Mouse (Mus musculus): ENCODE results near the gene Dock9. TPM values are rescaled to one million over a fixed set of nuclear protein-coding genes. Genes with fewer than 3 reads are reported as not detected.

The Dock9 gene
- polyA plus RNA-seq, 1 experiment from 2014 or later, result 7.3 TPM

DNA sequence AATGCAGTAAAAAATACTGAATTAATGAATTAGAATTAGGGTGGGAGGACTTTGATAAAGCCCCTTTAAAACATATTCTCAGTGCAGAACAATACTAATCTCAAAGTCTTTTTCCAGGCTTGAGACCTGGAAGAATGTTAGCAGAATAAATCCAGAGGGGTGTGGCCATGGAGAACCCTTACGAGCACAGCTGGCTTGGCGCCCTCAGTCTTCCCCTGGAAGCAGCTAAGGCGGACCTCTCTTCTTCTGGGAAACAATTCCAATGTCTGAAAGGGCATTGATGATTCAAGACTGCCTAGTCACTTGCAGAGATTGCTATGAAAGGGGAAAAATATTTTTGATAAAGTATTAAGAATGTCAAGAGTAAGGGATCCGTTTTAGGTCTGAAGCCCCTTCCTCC is 9.2 kb upstream of the Dock9 start:
- Histone ChIP-seq H3K4me2 (no peak overlapping the region), H3K36me3 (no peaks in the 10 kb centered on the region), H3K9ac (no peak overlapping the region), H3K4me3 (no peak overlapping the region), H3K27ac (no peak overlapping the region), H3K9me3 (peaks cover 8% of the 10 kb centered on the region; the same call in 1 of the 2 replicates), H3K4me1 (replicated peaks) (no peaks in the 10 kb centered on the region), H3K27me3 (no peaks in the 10 kb centered on the region)
- 76% methylated on average over 4 of the region's 4 CpGs for WGBS
- no peak for ATAC-seq (ENCODE audit: low FRiP score)

GRCm38 (mm10) chr14:121806316-121806715 is 8.7 kb upstream of the Dock9 start:
- no peak overlapping the region for H3K27ac ChIP-seq
- WGBS, result 79% methylated on average over 3 of the region's 3 CpGs
- no peak overlapping the region for H3K4me2 ChIP-seq
- H3K4me3 ChIP-seq, result no peak overlapping the region
- no peaks in the 10 kb centered on the region for H3K4me1 ChIP-seq (replicated peaks)
- H3K9me3 ChIP-seq, result peaks cover 8% of the 10 kb centered on the region; the same call in 1 of the 2 replicates
- no peak overlapping the region for H3K9ac ChIP-seq
- ATAC-seq (ENCODE audit: low FRiP score), result no peak
- H3K36me3 ChIP-seq, result no peaks in the 10 kb centered on the region
- H3K27me3 ChIP-seq, result no peaks in the 10 kb centered on the region

- no peaks in the 10 kb centered on the region for H3K9me3 ChIP-seq
- no peak overlapping the region for H3K4me3 ChIP-seq
- H3K4me1 ChIP-seq (replicated peaks), result no peaks in the 10 kb centered on the region
- no peak overlapping the region for H3K27ac ChIP-seq
- H3K4me2 ChIP-seq, result no peak overlapping the region
- WGBS, result 89% methylated on average over 4 of the region's 4 CpGs
- no peaks in the 10 kb centered on the region for H3K27me3 ChIP-seq
- H3K36me3 ChIP-seq, result no peaks in the 10 kb centered on the region
- no peak for ATAC-seq (ENCODE audit: low FRiP score)
- no peak overlapping the region for H3K9ac ChIP-seq
Observed at GRCm38 (mm10) chr14:121804461-121804860, 6.8 kb upstream of the Dock9 start.

DNA sequence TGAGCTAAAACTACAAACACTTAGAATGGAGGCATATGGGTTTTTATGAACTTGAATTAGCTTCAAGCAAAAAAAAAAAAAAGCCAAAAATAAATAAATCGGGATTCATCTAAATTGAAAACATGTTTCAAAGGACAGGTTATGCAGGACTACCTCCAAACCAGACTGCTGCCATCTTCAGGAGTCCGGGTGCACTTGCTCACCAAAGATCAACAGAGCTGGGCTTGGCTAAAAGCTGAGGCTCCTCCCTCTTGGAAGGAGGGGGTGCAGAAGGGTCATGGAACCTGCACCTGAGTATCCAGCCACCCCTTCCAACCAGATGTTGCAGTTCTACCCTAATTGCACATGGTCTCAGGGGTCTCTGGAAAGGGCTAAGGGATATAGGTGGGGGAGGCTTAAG is 3.3 kb upstream of the Dock9 start:
- H3K36me3 ChIP-seq, result no peaks in the 10 kb centered on the region
- no peak overlapping the region for H3K27ac ChIP-seq
- no peaks in the 10 kb centered on the region for H3K9me3 ChIP-seq
- H3K4me2 ChIP-seq, result no peak overlapping the region
- WGBS, result 34% methylated on average over 2 of the region's 2 CpGs
- no peak overlapping the region for H3K9ac ChIP-seq
- ATAC-seq (ENCODE audit: low FRiP score), result no peak
- H3K4me3 ChIP-seq, result no peak overlapping the region
- peaks cover 10% of the 10 kb centered on the region for H3K4me1 ChIP-seq (replicated peaks)
- peaks cover 15% of the 10 kb centered on the region for H3K27me3 ChIP-seq

- Histone ChIP-seq H3K36me3 (no peaks in the 10 kb centered on the region), H3K4me3 (no peak overlapping the region), H3K4me2 (no peak overlapping the region), H3K4me1 (replicated peaks) (peaks cover 10% of the 10 kb centered on the region), H3K27me3 (peaks cover 27% of the 10 kb centered on the region), H3K27ac (no peak overlapping the region), H3K9me3 (no peaks in the 10 kb centered on the region), H3K9ac (no peak overlapping the region)
- WGBS, result 82% methylated on average over 7 of the region's 7 CpGs
- ATAC-seq (ENCODE audit: low FRiP score), result no peak
Observed at GRCm38 (mm10) chr14:121799112-121799511, 1.5 kb upstream of the Dock9 start.

DNA sequence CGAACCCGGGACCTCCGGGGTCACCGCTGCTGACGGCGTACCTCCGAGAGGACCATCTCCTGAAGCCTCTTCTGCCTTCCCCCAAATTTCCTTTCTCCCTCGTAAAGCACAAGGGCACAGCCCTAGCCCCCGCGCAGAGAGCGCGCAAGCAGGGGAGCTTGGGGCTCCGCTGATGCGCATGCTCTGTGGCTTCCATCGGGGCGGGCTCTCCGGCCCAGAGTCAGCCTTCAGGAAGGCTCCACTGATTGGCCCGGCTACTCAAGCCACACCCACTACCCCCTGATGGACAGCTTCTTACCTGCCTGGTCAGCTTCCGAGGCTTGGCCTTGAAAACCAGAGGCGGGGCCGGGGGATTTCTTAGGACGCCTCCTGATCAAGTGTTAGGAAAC is 768 bp upstream of the Dock9 start:
- H3K4me2 ChIP-seq, result peak overlapping the region; percentile 89
- H3K36me3 ChIP-seq, result no peaks in the 10 kb centered on the region
- peaks cover 10% of the 10 kb centered on the region for H3K4me1 ChIP-seq (replicated peaks)
- H3K27ac ChIP-seq, result peak overlapping the region; percentile 88
- 0% methylated on average over 22 of the region's 22 CpGs for WGBS
- peak; percentile 95 for ATAC-seq (ENCODE audit: low FRiP score)
- peaks cover 27% of the 10 kb centered on the region for H3K27me3 ChIP-seq
- no peaks in the 10 kb centered on the region for H3K9me3 ChIP-seq
- peak overlapping the region; percentile 77 for H3K9ac ChIP-seq
- H3K4me3 ChIP-seq, result peak overlapping the region; percentile 71

- H3K36me3 ChIP-seq, result no peaks in the 10 kb centered on the region
- no peaks in the 10 kb centered on the region for H3K9me3 ChIP-seq
- no peak overlapping the region for H3K27ac ChIP-seq
- H3K4me2 ChIP-seq, result peak overlapping the region; percentile 89
- H3K27me3 ChIP-seq, result peaks cover 27% of the 10 kb centered on the region
- H3K4me3 ChIP-seq, result peak overlapping the region; percentile 71
- peak; percentile 5 for ATAC-seq (ENCODE audit: low FRiP score)
- H3K9ac ChIP-seq, result peak overlapping the region; percentile 77
- H3K4me1 ChIP-seq (replicated peaks), result peaks cover 10% of the 10 kb centered on the region
- WGBS, result 13% methylated on average over 26 of the region's 28 CpGs
Observed at GRCm38 (mm10) chr14:121796571-121797456, 823 bp downstream of the Dock9 start.

DNA sequence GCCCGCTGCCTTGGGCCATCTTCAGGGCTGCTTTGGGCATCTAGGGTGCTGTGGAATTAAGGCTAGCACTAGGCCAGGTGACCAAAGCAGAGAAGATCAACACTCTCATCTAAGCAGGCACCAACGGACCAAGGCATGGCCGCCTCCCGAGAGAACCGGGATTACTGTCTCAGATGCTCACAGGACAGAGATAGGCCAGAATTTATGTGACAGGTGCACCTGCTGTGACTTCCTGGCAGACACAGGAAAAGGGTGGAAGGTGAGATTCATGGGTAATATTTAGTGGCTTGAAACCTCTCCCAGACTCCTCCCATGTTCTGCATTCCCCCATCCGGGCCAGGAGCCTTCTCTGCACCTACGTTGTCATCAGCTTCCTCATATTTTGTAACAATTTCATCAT is 2.1 kb downstream of the Dock9 start:
- no peak overlapping the region for H3K4me3 ChIP-seq
- peaks cover 10% of the 10 kb centered on the region for H3K4me1 ChIP-seq (replicated peaks)
- no peak for ATAC-seq (ENCODE audit: low FRiP score)
- WGBS, result 94% methylated on average over 7 of the region's 7 CpGs
- H3K27me3 ChIP-seq, result peaks cover 27% of the 10 kb centered on the region
- no peaks in the 10 kb centered on the region for H3K9me3 ChIP-seq
- H3K27ac ChIP-seq, result no peak overlapping the region
- H3K4me2 ChIP-seq, result no peak overlapping the region
- no peak overlapping the region for H3K9ac ChIP-seq
- no peaks in the 10 kb centered on the region for H3K36me3 ChIP-seq

DNA sequence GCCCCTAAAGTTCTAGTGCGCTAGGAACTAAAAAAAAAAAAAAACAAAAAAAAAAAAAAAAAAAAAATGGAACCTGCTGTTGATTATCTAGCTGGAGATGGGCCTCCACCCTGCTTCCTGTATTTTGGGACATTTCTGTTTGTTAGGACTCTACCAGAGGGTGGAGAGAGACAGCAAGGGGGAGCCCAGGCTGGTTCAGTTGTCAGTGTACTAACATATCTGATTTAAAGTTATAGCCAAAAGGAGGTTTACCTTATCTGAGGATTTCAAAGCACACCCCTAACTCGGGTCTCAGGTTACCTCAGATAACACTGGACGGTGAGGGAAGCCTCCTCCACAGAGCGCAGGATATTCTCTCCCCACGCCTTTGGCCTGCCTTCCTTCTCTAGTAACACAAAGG is 4.0 kb downstream of the Dock9 start:
- no peak for ATAC-seq (ENCODE audit: low FRiP score)
- WGBS, result 79% methylated on average over 5 of the region's 5 CpGs
- Histone ChIP-seq H3K4me1 (replicated peaks) (peaks cover 10% of the 10 kb centered on the region), H3K27ac (no peak overlapping the region), H3K9me3 (no peaks in the 10 kb centered on the region), H3K4me3 (no peak overlapping the region), H3K9ac (no peak overlapping the region), H3K27me3 (peaks cover 27% of the 10 kb centered on the region), H3K36me3 (no peaks in the 10 kb centered on the region), H3K4me2 (no peak overlapping the region)

- Histone ChIP-seq H3K9me3 (no peaks in the 10 kb centered on the region), H3K4me3 (no peak overlapping the region), H3K4me2 (no peak overlapping the region), H3K27ac (no peak overlapping the region), H3K4me1 (replicated peaks) (peaks cover 6% of the 10 kb centered on the region), H3K36me3 (no peaks in the 10 kb centered on the region), H3K27me3 (peaks cover 22% of the 10 kb centered on the region), H3K9ac (no peak overlapping the region)
- ATAC-seq (ENCODE audit: low FRiP score), result no peak
- 83% methylated on average over 2 of the region's 2 CpGs for whole genome bisulfite sequencing
Observed at GRCm38 (mm10) chr14:121791935-121792334, 5.7 kb downstream of the Dock9 start.

- no peak for ATAC-seq (ENCODE audit: low FRiP score)
- 88% methylated on average over 7 of the region's 7 CpGs for WGBS
Observed at GRCm38 (mm10) chr14:121791112-121791511, 6.5 kb downstream of the Dock9 start.

GRCm38 (mm10) chr14:121789273-121789672 is 8.4 kb downstream of the Dock9 start:
- no peak for ATAC-seq (ENCODE audit: low FRiP score)
- H3K4me3 ChIP-seq, result no peak overlapping the region
- WGBS, result 79% methylated on average over 3 of the region's 3 CpGs
- no peaks in the 10 kb centered on the region for H3K36me3 ChIP-seq
- no peaks in the 10 kb centered on the region for H3K9me3 ChIP-seq
- 0 out of 2 replicates have a peak, but pooled peaks cover under 1% of the 10 kb centered on the region for H3K27me3 ChIP-seq
- no peak overlapping the region for H3K9ac ChIP-seq
- H3K4me1 ChIP-seq (replicated peaks), result no peaks in the 10 kb centered on the region
- no peak overlapping the region for H3K4me2 ChIP-seq
- no peak overlapping the region for H3K27ac ChIP-seq

More at GRCm38 (mm10) chr14:121791112-121791511, 6.5 kb downstream of the Dock9 start:
- Histone ChIP-seq H3K4me3 (no peak overlapping the region), H3K27me3 (peaks cover 14% of the 10 kb centered on the region), H3K9me3 (no peaks in the 10 kb centered on the region), H3K9ac (no peak overlapping the region), H3K27ac (no peak overlapping the region), H3K4me2 (no peak overlapping the region), H3K4me1 (replicated peaks) (no peaks in the 10 kb centered on the region), H3K36me3 (no peaks in the 10 kb centered on the region)

- Histone ChIP-seq H3K9ac (no peak overlapping the region), H3K4me3 (no peak overlapping the region), H3K4me1 (replicated peaks) (no peaks in the 10 kb centered on the region), H3K9me3 (no peaks in the 10 kb centered on the region), H3K4me2 (no peak overlapping the region), H3K36me3 (no peaks in the 10 kb centered on the region), H3K27ac (no peak overlapping the region), H3K27me3 (no peaks in the 10 kb centered on the region)
- 86% methylated on average over 6 of the region's 6 CpGs for WGBS
- no peak for ATAC-seq (ENCODE audit: low FRiP score)
Observed at GRCm38 (mm10) chr14:121788451-121788850, 9.2 kb downstream of the Dock9 start.
